Mouse (Mus musculus): ENCODE measurements around the gene Rab15. TPM values are rescaled to one million over a fixed set of nuclear protein-coding genes. Genes with fewer than 3 reads are reported as not detected.

Gene Rab15
- 0.10 TPM for polyA plus RNA-seq (2014; fragmentation: Illumina TruSeq; extraction: RNeasy Lipid Tissue Mini Kit (QIAGEN cat#74804); ENCODE audit: low read depth, low replicate concordance)

GRCm38 (mm10) chr12:76822651-76823041, at the start of gene Rab15:
Gene Rab15, minus strand, starts transcription at chr12:76822908.

DNA sequence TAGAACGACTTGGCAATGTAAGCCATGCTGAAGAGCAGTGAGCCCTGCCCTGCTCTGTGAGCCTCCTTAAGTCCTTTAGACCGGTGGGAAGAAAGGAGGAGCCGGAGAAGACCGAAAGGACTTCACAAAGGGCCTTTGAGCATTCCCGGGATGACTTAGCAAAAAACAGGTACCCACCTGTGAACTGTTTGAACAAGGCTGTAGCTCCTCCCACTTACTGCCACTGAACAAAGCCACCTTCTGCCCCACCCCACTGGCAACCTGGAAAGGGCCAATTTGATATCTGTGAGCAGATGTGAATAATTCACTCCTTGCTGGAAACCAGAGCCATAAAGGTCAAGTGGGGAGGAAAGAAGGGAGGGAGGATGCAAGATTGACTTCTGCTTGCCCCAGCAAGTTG, 27.4 kb downstream of the Rab15 start, which contains the start of gene Gpx2:
TSS of gene Gpx2 (minus strand) at position 205 of the 400 bp plus-strand sequence.

DNA sequence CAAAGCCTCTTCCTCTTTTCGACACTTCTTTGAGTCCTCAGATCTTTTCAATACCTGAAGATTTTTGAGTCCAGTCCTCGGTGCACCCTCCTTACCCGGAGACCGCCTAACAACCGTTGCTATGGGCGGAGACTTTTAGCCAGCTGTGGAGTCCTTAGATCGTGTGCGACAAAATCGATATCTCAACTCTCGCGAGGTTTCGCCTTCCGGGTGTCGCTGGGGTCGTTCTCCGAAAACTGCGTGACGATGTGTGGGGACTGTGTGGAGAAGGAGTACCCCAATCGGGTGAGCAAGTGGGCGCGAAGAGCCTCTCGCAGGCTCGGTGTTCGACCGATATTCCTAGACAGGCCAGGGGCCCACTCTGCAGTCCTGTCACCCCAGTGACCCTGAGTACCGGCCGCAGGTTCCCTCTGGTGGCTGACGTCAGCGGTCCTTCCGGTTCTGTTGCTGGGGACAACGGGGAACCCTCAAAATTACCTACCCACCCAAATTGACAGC, 57.3 kb downstream of the Rab15 start, which contains the start of the genes Churc1 and Fntb:
TSS of gene Churc1 (plus strand) at position 185 of the 498 bp plus-strand sequence.
TSS of gene Fntb (plus strand) at position 236 of the 498 bp plus-strand sequence.

Other genes with a start within 250 kb of the Rab15 start
- 0.81 TPM for gene Sptb, start 112.4 kb downstream of the Rab15 start, polyA plus RNA-seq (2014; fragmentation: Illumina TruSeq; extraction: RNeasy Lipid Tissue Mini Kit (QIAGEN cat#74804); ENCODE audit: low read depth, low replicate concordance)
- 52.5 TPM for gene Churc1, start 57.4 kb downstream of the Rab15 start, polyA plus RNA-seq (2014; fragmentation: Illumina TruSeq; extraction: RNeasy Lipid Tissue Mini Kit (QIAGEN cat#74804); ENCODE audit: low read depth, low replicate concordance)
- gene Fntb, start 57.3 kb downstream of the Rab15 start, polyA plus RNA-seq (2014; fragmentation: Illumina TruSeq; extraction: RNeasy Lipid Tissue Mini Kit (QIAGEN cat#74804); ENCODE audit: low read depth, low replicate concordance), result 2.7 TPM
- gene Gpx2, start 27.4 kb downstream of the Rab15 start, polyA plus RNA-seq (2014; fragmentation: Illumina TruSeq; extraction: RNeasy Lipid Tissue Mini Kit (QIAGEN cat#74804); ENCODE audit: low read depth, low replicate concordance), result not detected
- 13.7 TPM for gene Max, start 139.3 kb upstream of the Rab15 start, polyA plus RNA-seq (2014; fragmentation: Illumina TruSeq; extraction: RNeasy Lipid Tissue Mini Kit (QIAGEN cat#74804); ENCODE audit: low read depth, low replicate concordance)

Data from testis, adult 10 weeks (tissue).